Mouse (Mus musculus) E14TG2a.4 (cell line): ENCODE measurements around the gene Ldb1.
A peak's percentile ranks its signal among the peaks of the same experiment; 100 is the strongest.

Experiments
- H3K27me3 ChIP-seq: 2 replicates; pipeline ENCODE4 v1.6.1; 2014; ENCODE audit warnings: low read length, control low read depth; ENCODE audit not compliant: insufficient read depth
- H3K36me3 ChIP-seq: 2 replicates; pipeline ENCODE4 v1.6.1; 2014; ENCODE audit warnings: low read length, control low read depth; ENCODE audit not compliant: insufficient read depth
- H3K4me1 ChIP-seq: replicated peaks from 2 replicates; pipeline ENCODE4 v1.6.1; 2014; ENCODE audit warnings: low read depth, low read length, control low read depth
- H3K4me3 ChIP-seq: replicated peaks from 2 replicates; pipeline ENCODE4 v1.5.1; 2014; ENCODE audit warnings: mild to moderate bottlenecking, low read length
- H3K9me3 ChIP-seq: 2 replicates; pipeline ENCODE4 v1.6.1; 2014; ENCODE audit warnings: low read length, control low read depth
- CTCF ChIP-seq: conservative IDR thresholded peaks from 2 replicates; pipeline ENCODE4 v1.5.1; 2014; ENCODE audit warnings: low read length
- NANOG ChIP-seq: IDR thresholded peaks from 2 replicates; pipeline ENCODE4 v1.6.1; 2014; ENCODE audit warnings: borderline replicate concordance, low read length, mixed read lengths
- POU5F1 ChIP-seq: IDR thresholded peaks from 2 replicates; pipeline ENCODE4 v1.6.1; 2014; ENCODE audit warnings: low read length, borderline replicate concordance

Gene Ldb1

DNA sequence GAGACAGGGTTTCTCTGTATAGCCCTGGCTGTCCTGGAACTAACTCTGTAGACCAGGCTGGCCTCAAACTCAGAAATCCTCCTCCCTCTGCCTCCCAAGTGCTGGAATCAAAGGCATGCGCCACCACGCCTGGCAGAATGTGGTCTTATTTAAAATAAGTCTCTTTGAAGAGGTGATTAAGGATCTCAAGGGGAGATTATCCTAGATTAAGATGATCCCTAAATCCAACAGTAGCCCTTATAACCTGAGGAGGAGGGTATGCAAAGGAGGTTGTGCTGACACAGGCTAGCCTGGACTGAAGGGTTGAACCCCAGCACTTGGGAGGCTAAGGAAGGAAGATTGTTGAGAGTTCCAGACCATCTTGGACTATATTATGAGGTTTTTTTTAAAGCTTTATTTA is 29.0 kb downstream of the Ldb1 start:
- Histone ChIP-seq H3K4me3 (no peak overlapping the region), H3K4me1 (peaks cover 10% of the 10 kb centered on the region), H3K27me3 (no peaks in the 10 kb centered on the region), H3K36me3 (no peaks in the 10 kb centered on the region), H3K9me3 (no peaks in the 10 kb centered on the region)
- TF ChIP-seq NANOG = no peak
- TF ChIP-seq CTCF = no peak
- no peak for TF ChIP-seq POU5F1

GRCm38 (mm10) chr19:46014572-46015178 is 30.3 kb downstream of the Ldb1 start:
- no peaks in the 10 kb centered on the region for H3K36me3 ChIP-seq
- H3K4me1 ChIP-seq = peaks cover 15% of the 10 kb centered on the region
- peak; percentile 98 for TF ChIP-seq CTCF
- no peak for TF ChIP-seq POU5F1
- no peak overlapping the region for H3K4me3 ChIP-seq
- no peaks in the 10 kb centered on the region for H3K27me3 ChIP-seq
- H3K9me3 ChIP-seq = no peaks in the 10 kb centered on the region

- Histone ChIP-seq H3K4me3 (peak overlapping the region; percentile 91), H3K4me1 (peaks cover 36% of the 10 kb centered on the region), H3K27me3 (peaks cover 17% of the 10 kb centered on the region), H3K36me3 (no peaks in the 10 kb centered on the region), H3K9me3 (no peaks in the 10 kb centered on the region)
- TF ChIP-seq NANOG (no peak), CTCF (no peak), POU5F1 (no peak)
Observed at GRCm38 (mm10) chr19:46005680-46006079, 39.3 kb downstream of the Ldb1 start.

GRCm38 (mm10) chr19:46004814-46005466 is 40.1 kb downstream of the Ldb1 start:
- no peak for TF ChIP-seq POU5F1
- TF ChIP-seq NANOG = no peak
- TF ChIP-seq CTCF = no peak
- peak overlapping the region; percentile 91 for H3K4me3 ChIP-seq
- no peaks in the 10 kb centered on the region for H3K9me3 ChIP-seq
- peaks cover 36% of the 10 kb centered on the region for H3K4me1 ChIP-seq
- H3K27me3 ChIP-seq = peaks cover 17% of the 10 kb centered on the region
- no peaks in the 10 kb centered on the region for H3K36me3 ChIP-seq

- Histone ChIP-seq H3K27me3 (peaks cover 17% of the 10 kb centered on the region), H3K36me3 (no peaks in the 10 kb centered on the region), H3K4me3 (peak within 1 kb of the TSS; percentile 91), H3K4me1 (peaks cover 44% of the 10 kb centered on the region), H3K9me3 (no peaks in the 10 kb centered on the region)
- TF ChIP-seq CTCF (no peak), NANOG (no peak), POU5F1 (no peak)
Observed at GRCm38 (mm10) chr19:46003371-46004226, 41.4 kb downstream of the Ldb1 start, which contains the start of gene Hps6. Hps6 (plus strand) TSS chr19:46003508.

DNA sequence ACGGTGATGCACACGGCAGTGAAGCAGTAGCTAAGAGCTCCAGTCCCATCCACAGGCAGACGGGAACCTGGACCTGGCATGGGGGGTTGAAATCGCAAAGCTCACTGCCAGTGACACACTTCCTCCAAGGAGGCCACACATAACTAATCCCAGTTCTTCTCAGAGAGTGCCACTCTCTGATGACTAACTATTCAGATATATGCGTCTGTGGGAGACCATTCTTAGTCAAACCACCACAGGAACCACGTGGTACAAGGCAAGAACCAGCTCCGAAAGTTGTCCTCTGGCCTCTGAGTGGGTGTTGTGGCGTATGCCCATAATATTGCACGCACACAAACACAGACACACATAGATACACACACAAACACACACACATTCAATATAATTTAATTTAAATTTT is 42.7 kb downstream of the Ldb1 start:
- TF ChIP-seq NANOG (no peak), POU5F1 (no peak), CTCF (no peak)

GRCm38 (mm10) chr19:45999378-45999777 is 45.6 kb downstream of the Ldb1 start:
- TF ChIP-seq CTCF (no peak), NANOG (no peak), POU5F1 (no peak)
- Histone ChIP-seq H3K9me3 (peaks cover 13% of the 10 kb centered on the region), H3K36me3 (peaks cover 4% of the 10 kb centered on the region; the same call in 1 of the 2 replicates), H3K4me1 (peaks cover 38% of the 10 kb centered on the region), H3K27me3 (peaks cover 9% of the 10 kb centered on the region), H3K4me3 (0 out of 2 replicates have a peak overlapping the region, but pooled peaks have one; percentile 90)

More for the DNA sequence above, 42.7 kb downstream of the Ldb1 start:
- Histone ChIP-seq H3K4me3 (no peak overlapping the region), H3K9me3 (no peaks in the 10 kb centered on the region), H3K36me3 (no peaks in the 10 kb centered on the region), H3K4me1 (peaks cover 49% of the 10 kb centered on the region), H3K27me3 (peaks cover 17% of the 10 kb centered on the region)

DNA sequence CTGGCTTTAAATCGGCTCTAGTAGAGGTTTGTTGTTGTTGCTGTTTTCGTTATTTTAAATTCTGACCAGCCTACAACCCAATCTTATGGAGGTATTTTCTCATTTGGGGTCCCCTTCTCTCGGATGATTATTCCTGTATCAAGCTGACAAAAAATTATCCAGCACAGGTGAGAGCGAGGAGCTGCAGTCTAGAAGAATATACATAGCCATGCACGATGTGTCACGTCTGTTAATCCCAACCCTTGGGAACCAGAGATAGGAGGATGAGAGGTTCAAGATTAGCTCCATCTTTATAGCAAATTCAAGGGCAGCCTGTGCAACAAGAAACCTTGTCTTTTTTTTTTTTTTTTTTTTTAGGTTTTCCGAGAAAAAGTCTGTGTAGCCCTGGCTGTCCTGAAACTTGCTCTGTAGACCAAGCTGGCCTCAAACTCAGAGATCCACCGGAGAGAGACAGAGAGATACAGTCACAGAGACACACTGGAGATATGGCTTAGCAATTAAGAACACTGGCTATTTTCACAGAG is 46.3 kb downstream of the Ldb1 start:
- peaks cover 4% of the 10 kb centered on the region; the same call in 1 of the 2 replicates for H3K27me3 ChIP-seq
- peaks cover 32% of the 10 kb centered on the region for H3K4me1 ChIP-seq
- TF ChIP-seq POU5F1 (no peak), CTCF (no peak)
- H3K36me3 ChIP-seq = peaks cover 4% of the 10 kb centered on the region; the same call in 1 of the 2 replicates
- peak overlapping the region; percentile 90 for H3K4me3 ChIP-seq
- peaks cover 19% of the 10 kb centered on the region for H3K9me3 ChIP-seq
